Mouse (Mus musculus): ENCODE results near the gene Slc2a2. TPM values are rescaled to one million over a fixed set of nuclear protein-coding genes. Genes with fewer than 3 reads are reported as not detected.

The Slc2a2 gene
- polyA plus RNA-seq, 1 experiment from 2014 or later, result 0.17 TPM

GRCm38 (mm10) chr3:28695608-28696007 lies 2.1 kb upstream of the Slc2a2 start:
- DNase-seq (ENCODE audit: low spot score) (no peak), ATAC-seq (ENCODE audit: low FRiP score) (0 out of 2 replicates have a peak, but pooled peaks have one; percentile 24)
- no peak overlapping the region for H3K4me2 ChIP-seq (replicated peaks)
- H3K4me1 ChIP-seq (replicated peaks; ENCODE audit: control insufficient read depth, insufficient read depth, low read length), result no peaks in the 10 kb centered on the region
- no peak overlapping the region for H3K27ac ChIP-seq
- WGBS, result 84% methylated on average over 13 of the region's 13 CpGs
- H3K9me3 ChIP-seq (ENCODE audit: control insufficient read depth, low read length), result no peaks in the 10 kb centered on the region
- H3K4me3 ChIP-seq (replicated peaks; ENCODE audit: low read length), result no peak overlapping the region
- H3K27me3 ChIP-seq (ENCODE audit: control insufficient read depth, insufficient read depth, low read length), result no peaks in the 10 kb centered on the region
- no peak overlapping the region for H3K9ac ChIP-seq
- no peaks in the 10 kb centered on the region for H3K36me3 ChIP-seq (replicated peaks; ENCODE audit: control insufficient read depth, insufficient read depth)

DNA sequence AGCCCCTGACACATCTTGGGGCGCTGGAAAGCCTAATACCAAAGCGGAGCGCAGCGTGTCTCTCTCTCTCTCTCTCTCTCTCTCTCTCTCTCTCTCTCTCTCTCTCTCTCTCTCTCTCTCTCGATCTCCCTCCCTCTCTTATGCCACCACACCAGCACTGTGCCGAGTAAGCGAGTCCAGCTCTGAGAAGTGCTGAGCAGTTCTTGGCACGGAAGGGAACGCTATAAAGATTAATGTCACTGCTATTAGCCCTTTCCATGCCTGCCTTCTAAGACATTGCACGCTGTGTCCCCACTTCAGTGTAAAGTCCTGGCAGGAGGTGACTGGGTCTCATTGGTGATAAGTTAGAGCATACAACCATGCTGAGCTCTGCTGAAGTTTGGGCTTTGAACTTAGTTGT lies 1.5 kb upstream of the Slc2a2 start:
- DNase-seq (ENCODE audit: low spot score) (no peak), ATAC-seq (ENCODE audit: low FRiP score) (0 out of 2 replicates have a peak, but pooled peaks have one; percentile 21)
- Histone ChIP-seq H3K27ac (no peak overlapping the region), H3K36me3 (replicated peaks; ENCODE audit: control insufficient read depth, insufficient read depth) (no peaks in the 10 kb centered on the region), H3K9ac (no peak overlapping the region), H3K27me3 (ENCODE audit: control insufficient read depth, insufficient read depth, low read length) (no peaks in the 10 kb centered on the region), H3K9me3 (ENCODE audit: control insufficient read depth, low read length) (no peaks in the 10 kb centered on the region), H3K4me1 (replicated peaks; ENCODE audit: control insufficient read depth, insufficient read depth, low read length) (no peaks in the 10 kb centered on the region), H3K4me2 (replicated peaks) (no peak overlapping the region), H3K4me3 (replicated peaks; ENCODE audit: low read length) (no peak overlapping the region)
- 74% methylated on average over 10 of the region's 10 CpGs for WGBS

GRCm38 (mm10) chr3:28699601-28700000 lies 1.9 kb downstream of the Slc2a2 start:
- Histone ChIP-seq H3K4me2 (replicated peaks) (no peak overlapping the region), H3K27ac (no peak overlapping the region), H3K9me3 (ENCODE audit: control insufficient read depth, low read length) (no peaks in the 10 kb centered on the region), H3K36me3 (replicated peaks; ENCODE audit: control insufficient read depth, insufficient read depth) (no peaks in the 10 kb centered on the region), H3K9ac (no peak overlapping the region), H3K4me1 (replicated peaks; ENCODE audit: control insufficient read depth, insufficient read depth, low read length) (no peaks in the 10 kb centered on the region), H3K27me3 (ENCODE audit: control insufficient read depth, insufficient read depth, low read length) (no peaks in the 10 kb centered on the region), H3K4me3 (replicated peaks; ENCODE audit: low read length) (no peak overlapping the region)
- ATAC-seq (ENCODE audit: low FRiP score) (no peak), DNase-seq (ENCODE audit: low spot score) (no peak)
- WGBS, result 64% methylated on average over 4 of the region's 4 CpGs

DNA sequence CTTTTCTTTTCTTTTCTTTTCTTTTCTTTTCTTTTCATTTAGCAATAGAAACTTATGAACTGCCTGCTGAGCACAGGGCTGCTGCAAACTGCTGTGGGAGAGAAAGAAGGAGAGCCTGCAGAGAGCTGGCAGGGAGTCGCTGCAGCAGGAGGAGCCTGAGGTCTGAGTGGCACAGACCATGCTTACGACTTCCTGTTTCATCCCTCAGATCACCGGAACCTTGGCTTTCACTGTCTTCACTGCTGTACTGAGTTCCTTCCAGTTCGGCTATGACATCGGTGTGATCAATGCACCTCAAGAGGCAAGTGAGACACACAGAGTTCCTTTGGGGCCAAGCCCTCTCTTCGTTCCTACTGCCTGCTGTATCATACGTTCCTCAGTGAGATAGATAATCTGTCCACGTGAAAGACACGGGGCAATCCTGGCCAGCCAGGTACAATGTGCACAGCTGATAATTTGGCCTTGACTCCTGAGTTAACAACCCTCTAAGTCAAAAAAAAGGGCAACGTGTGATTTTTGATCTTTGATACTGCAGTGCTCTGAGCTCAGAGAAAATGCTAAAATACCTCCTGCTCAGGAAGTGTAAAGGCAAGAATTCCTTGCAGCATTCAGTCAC lies 7.9 kb downstream of the Slc2a2 start:
- no peak overlapping the region for H3K4me2 ChIP-seq (replicated peaks)
- no peak overlapping the region for H3K27ac ChIP-seq
- WGBS, result 76% methylated on average over 10 of the region's 10 CpGs
- no peaks in the 10 kb centered on the region for H3K27me3 ChIP-seq (ENCODE audit: control insufficient read depth, insufficient read depth, low read length)
- no peak for ATAC-seq (ENCODE audit: low FRiP score)
- no peaks in the 10 kb centered on the region for H3K36me3 ChIP-seq (replicated peaks; ENCODE audit: control insufficient read depth, insufficient read depth)
- H3K9me3 ChIP-seq (ENCODE audit: control insufficient read depth, low read length), result no peaks in the 10 kb centered on the region
- no peak for DNase-seq (ENCODE audit: low spot score)
- H3K9ac ChIP-seq, result no peak overlapping the region
- no peaks in the 10 kb centered on the region for H3K4me1 ChIP-seq (replicated peaks; ENCODE audit: control insufficient read depth, insufficient read depth, low read length)
- H3K4me3 ChIP-seq (replicated peaks; ENCODE audit: low read length), result no peak overlapping the region

GRCm38 (mm10) chr3:28706736-28707135 lies 9.0 kb downstream of the Slc2a2 start:
- H3K27me3 ChIP-seq (ENCODE audit: control insufficient read depth, insufficient read depth, low read length), result no peaks in the 10 kb centered on the region
- no peaks in the 10 kb centered on the region for H3K4me1 ChIP-seq (replicated peaks; ENCODE audit: control insufficient read depth, insufficient read depth, low read length)
- no peaks in the 10 kb centered on the region for H3K36me3 ChIP-seq (replicated peaks; ENCODE audit: control insufficient read depth, insufficient read depth)
- no peaks in the 10 kb centered on the region for H3K9me3 ChIP-seq (ENCODE audit: control insufficient read depth, low read length)
- no peak overlapping the region for H3K4me3 ChIP-seq (replicated peaks; ENCODE audit: low read length)
- ATAC-seq (ENCODE audit: low FRiP score), result no peak
- no peak overlapping the region for H3K4me2 ChIP-seq (replicated peaks)
- no peak overlapping the region for H3K27ac ChIP-seq
- 86% methylated on average over 4 of the region's 4 CpGs for WGBS
- H3K9ac ChIP-seq, result no peak overlapping the region
- no peak for DNase-seq (ENCODE audit: low spot score)

DNA sequence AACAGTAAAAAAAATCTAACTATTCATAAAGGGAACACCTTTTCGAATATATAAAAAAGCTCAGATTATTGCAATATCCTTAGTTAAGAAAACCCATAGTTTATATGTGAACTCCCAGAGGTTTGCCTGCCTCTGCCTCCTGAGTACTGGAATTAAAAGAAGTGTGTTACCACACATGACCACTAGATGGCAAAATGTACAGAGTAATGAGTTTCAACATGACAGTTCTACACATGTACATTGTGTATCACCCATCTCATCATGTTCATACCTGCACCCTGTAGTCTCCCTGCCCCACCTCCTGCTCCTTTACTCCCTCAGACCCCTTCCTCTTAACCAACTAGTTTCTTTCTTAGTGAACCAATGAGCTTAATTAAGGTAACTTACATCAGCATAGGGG lies 12.0 kb downstream of the Slc2a2 start:
- no peak overlapping the region for H3K27ac ChIP-seq
- no peaks in the 10 kb centered on the region for H3K4me1 ChIP-seq (replicated peaks; ENCODE audit: control insufficient read depth, insufficient read depth, low read length)
- H3K36me3 ChIP-seq (replicated peaks; ENCODE audit: control insufficient read depth, insufficient read depth), result no peaks in the 10 kb centered on the region
- ATAC-seq (ENCODE audit: low FRiP score), result no peak
- no peak overlapping the region for H3K4me3 ChIP-seq (replicated peaks; ENCODE audit: low read length)
- H3K9me3 ChIP-seq (ENCODE audit: control insufficient read depth, low read length), result no peaks in the 10 kb centered on the region
- H3K27me3 ChIP-seq (ENCODE audit: control insufficient read depth, insufficient read depth, low read length), result no peaks in the 10 kb centered on the region
- H3K9ac ChIP-seq, result no peak overlapping the region
- H3K4me2 ChIP-seq (replicated peaks), result no peak overlapping the region
- no peak for DNase-seq (ENCODE audit: low spot score)
- WGBS, result 85% methylated on average over 1 of the region's 1 CpGs

- no peaks in the 10 kb centered on the region for H3K9me3 ChIP-seq (ENCODE audit: control insufficient read depth, low read length)
- ATAC-seq (ENCODE audit: low FRiP score), result no peak
- no peak overlapping the region for H3K9ac ChIP-seq
- H3K4me3 ChIP-seq (replicated peaks; ENCODE audit: low read length), result no peak overlapping the region
- no peaks in the 10 kb centered on the region for H3K36me3 ChIP-seq (replicated peaks; ENCODE audit: control insufficient read depth, insufficient read depth)
- WGBS, result 77% methylated on average over 7 of the region's 7 CpGs
- no peaks in the 10 kb centered on the region for H3K4me1 ChIP-seq (replicated peaks; ENCODE audit: control insufficient read depth, insufficient read depth, low read length)
- no peaks in the 10 kb centered on the region for H3K27me3 ChIP-seq (ENCODE audit: control insufficient read depth, insufficient read depth, low read length)
- H3K4me2 ChIP-seq (replicated peaks), result no peak overlapping the region
- DNase-seq (ENCODE audit: low spot score), result no peak
- H3K27ac ChIP-seq, result no peak overlapping the region
Observed at GRCm38 (mm10) chr3:28713913-28714698, 16.4 kb downstream of the Slc2a2 start.

DNA sequence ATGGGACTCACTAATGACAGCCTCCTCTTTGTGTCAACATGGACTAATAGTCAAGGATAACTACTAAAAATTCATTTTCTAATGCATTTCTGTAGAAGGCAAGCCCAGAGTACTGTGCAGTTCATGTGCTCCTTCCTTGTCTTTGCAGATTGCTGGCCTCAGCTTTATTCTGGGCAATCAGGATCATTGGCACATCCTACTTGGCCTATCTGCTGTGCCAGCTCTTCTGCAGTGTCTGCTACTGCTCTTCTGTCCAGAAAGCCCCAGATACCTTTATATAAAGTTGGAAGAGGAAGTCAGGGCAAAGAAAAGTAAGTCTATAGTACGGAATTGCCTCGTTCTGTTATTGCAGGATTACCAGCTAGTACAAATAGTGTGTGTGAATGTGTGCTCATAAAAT lies 20.8 kb downstream of the Slc2a2 start:
- Histone ChIP-seq H3K9me3 (ENCODE audit: control insufficient read depth, low read length) (no peaks in the 10 kb centered on the region), H3K27ac (no peak overlapping the region), H3K36me3 (replicated peaks; ENCODE audit: control insufficient read depth, insufficient read depth) (no peaks in the 10 kb centered on the region), H3K4me2 (replicated peaks) (no peak overlapping the region), H3K9ac (no peak overlapping the region), H3K27me3 (ENCODE audit: control insufficient read depth, insufficient read depth, low read length) (no peaks in the 10 kb centered on the region), H3K4me3 (replicated peaks; ENCODE audit: low read length) (no peak overlapping the region), H3K4me1 (replicated peaks; ENCODE audit: control insufficient read depth, insufficient read depth, low read length) (no peaks in the 10 kb centered on the region)
- no peak for ATAC-seq (ENCODE audit: low FRiP score)
- 86% methylated on average over 2 of the region's 2 CpGs for WGBS
- no peak for DNase-seq (ENCODE audit: low spot score)

DNA sequence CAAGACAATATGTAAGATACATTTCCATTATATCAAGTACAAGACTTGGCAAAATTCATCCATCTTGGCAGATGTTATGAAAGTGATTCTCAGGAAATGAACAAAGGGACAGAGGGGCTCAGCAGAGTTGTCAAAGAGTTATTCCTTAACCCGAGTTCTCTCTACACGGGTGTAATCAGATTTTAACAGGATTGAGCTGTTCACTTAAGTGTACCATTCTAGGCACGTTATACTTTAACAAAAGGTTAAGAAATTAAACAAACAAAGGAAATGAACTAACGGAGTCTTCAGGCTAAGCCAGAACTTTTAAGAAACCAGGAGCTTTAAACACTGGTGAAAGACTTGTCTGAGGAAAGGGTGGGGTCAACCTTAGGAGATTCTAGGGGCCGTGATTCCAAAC lies 23.5 kb downstream of the Slc2a2 start:
- no peaks in the 10 kb centered on the region for H3K9me3 ChIP-seq (ENCODE audit: control insufficient read depth, low read length)
- no peak for ATAC-seq (ENCODE audit: low FRiP score)
- no peak for DNase-seq (ENCODE audit: low spot score)
- no peaks in the 10 kb centered on the region for H3K27me3 ChIP-seq (ENCODE audit: control insufficient read depth, insufficient read depth, low read length)
- no peaks in the 10 kb centered on the region for H3K4me1 ChIP-seq (replicated peaks; ENCODE audit: control insufficient read depth, insufficient read depth, low read length)
- no peak overlapping the region for H3K4me3 ChIP-seq (replicated peaks; ENCODE audit: low read length)
- no peak overlapping the region for H3K9ac ChIP-seq
- 78% methylated on average over 5 of the region's 5 CpGs for WGBS
- H3K36me3 ChIP-seq (replicated peaks; ENCODE audit: control insufficient read depth, insufficient read depth), result no peaks in the 10 kb centered on the region
- H3K4me2 ChIP-seq (replicated peaks), result no peak overlapping the region
- H3K27ac ChIP-seq, result no peak overlapping the region
